Mouse (Mus musculus) ES-Bruce4 (cell line): ENCODE results near the gene 2700081O15Rik. TPM values are rescaled to one million over a fixed set of nuclear protein-coding genes. Genes with fewer than 3 reads are reported as not detected.
"Not testable (repeated sequence)": the region's sequence is repeated elsewhere in the genome, so short reads cannot be mapped to it uniquely, and the experiment has no call there.

Source experiments
- H3K27ac ChIP-seq: 2 replicates; pipeline ENCODE4 v1.5.1; 2012; ENCODE audit warnings: low read length, inconsistent platforms; ENCODE audit not compliant: insufficient read depth
- H3K27me3 ChIP-seq: 2 replicates; pipeline ENCODE4 v1.6.1; 2012; ENCODE audit warnings: mild to moderate bottlenecking, low read length, inconsistent platforms; ENCODE audit not compliant: control insufficient read depth, poor library complexity, insufficient read depth, severe bottlenecking
- H3K36me3 ChIP-seq: 2 replicates; pipeline ENCODE4 v1.6.1; 2012; ENCODE audit warnings: inconsistent platforms, mild to moderate bottlenecking, low read length, moderate library complexity; ENCODE audit not compliant: control insufficient read depth, poor library complexity, insufficient read depth, severe bottlenecking
- H3K4me1 ChIP-seq: one replicate; pipeline ENCODE4 v1.8.1; 2011; ENCODE audit warnings: low read length; ENCODE audit not compliant: control insufficient read depth, insufficient read depth
- H3K4me3 ChIP-seq: 2 replicates; pipeline ENCODE4 v1.5.1; 2011; ENCODE audit warnings: low read depth, mild to moderate bottlenecking, low read length
- H3K9ac ChIP-seq: 2 replicates; pipeline ENCODE4 v1.6.1; 2012; ENCODE audit warnings: low read depth, mild to moderate bottlenecking, inconsistent platforms; ENCODE audit not compliant: poor library complexity, severe bottlenecking
- H3K9me3 ChIP-seq: replicated peaks from 2 replicates; pipeline ENCODE4 v1.6.1; 2012; ENCODE audit warnings: mild to moderate bottlenecking, low read length, inconsistent platforms; ENCODE audit not compliant: control insufficient read depth, poor library complexity, insufficient read depth, severe bottlenecking
- CTCF ChIP-seq: IDR thresholded peaks from one replicate; pipeline ENCODE4 v1.8.1; 2011; ENCODE audit warnings: low read depth, low read length
- EP300 ChIP-seq: IDR thresholded peaks from 2 replicates; pipeline ENCODE4 v1.6.1; 2011; ENCODE audit warnings: low read depth, low read length; ENCODE audit not compliant: insufficient read depth
- POLR2A ChIP-seq: IDR thresholded peaks from one replicate; pipeline ENCODE4 v1.8.1; 2011; ENCODE audit warnings: low read length; ENCODE audit not compliant: insufficient read depth
- polyA plus RNA-seq: library from polyadenylated mRNA; stranded (reverse); fragments of >200 nt; gene quantifications from 2 replicates; pipeline ENCODE4 v1.2.4, GENCODE M21; 2011; ENCODE audit warnings: low read depth; ENCODE audit not compliant: missing spikeins, insufficient read depth, insufficient read length

Gene 2700081O15Rik
- polyA plus RNA-seq, result 6.2 and 7.5 TPM in 2 replicates

DNA sequence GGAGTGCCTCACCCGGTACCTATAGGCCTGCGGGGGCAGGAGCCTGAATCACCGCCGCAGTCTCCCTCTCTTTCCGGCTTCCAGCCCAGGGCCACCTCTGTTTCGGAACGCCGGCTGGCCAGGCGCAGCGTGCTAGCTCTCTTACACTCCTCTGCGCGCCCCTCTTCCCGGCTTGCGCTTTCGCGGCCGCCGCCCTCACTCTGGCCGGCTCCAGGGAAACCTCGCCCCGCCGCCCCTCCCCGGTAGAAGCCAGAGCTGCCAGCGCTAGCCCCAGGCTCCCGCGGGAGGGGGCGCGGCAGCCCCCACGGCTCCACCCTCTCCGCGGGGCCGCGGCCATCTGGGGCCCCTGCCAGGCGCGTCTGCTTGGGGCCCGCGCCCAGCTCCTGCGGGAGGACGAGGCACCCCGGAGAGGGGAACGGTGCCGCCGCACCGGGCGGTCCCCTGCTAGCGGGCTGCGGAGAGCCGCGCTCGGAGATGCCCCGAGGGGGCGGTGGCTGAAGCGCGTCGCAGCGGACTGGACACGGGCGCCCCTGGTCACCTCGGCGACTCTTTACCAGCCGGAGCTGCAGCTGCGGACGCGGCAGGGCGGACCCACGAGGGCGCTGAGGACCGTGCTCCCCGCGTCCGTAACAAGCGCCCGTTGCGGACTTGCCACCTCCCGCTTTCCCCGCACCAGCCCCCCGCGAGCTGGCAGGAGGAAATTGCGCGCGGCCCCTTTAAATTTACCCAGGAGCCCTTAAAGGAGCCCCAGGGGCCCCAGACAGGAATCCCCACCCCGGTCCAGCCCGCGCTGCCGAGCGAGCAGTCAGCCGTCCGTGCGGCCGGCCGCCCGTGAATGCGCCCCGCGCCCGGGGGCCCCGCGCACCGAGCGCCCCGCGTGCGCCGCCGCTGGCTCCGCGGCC is at the start of gene 2700081O15Rik:
Gene 2700081O15Rik (plus strand): TSS at position 792 of the 902 bp plus-strand sequence.
- H3K4me3 ChIP-seq, result peak within 1 kb of the TSS; percentile 77
- no peaks in the 10 kb centered on the region for H3K4me1 ChIP-seq
- TF ChIP-seq EP300 (no peak), POLR2A (no peak), CTCF (no peak)
- H3K9me3 ChIP-seq, result no peaks in the 10 kb centered on the region
- no peak within 1 kb of the TSS for H3K27ac ChIP-seq
- no peaks in the 10 kb centered on the region for H3K36me3 ChIP-seq
- no peaks in the 10 kb centered on the region for H3K27me3 ChIP-seq
- peak within 1 kb of the TSS; percentile 93 for H3K9ac ChIP-seq

DNA sequence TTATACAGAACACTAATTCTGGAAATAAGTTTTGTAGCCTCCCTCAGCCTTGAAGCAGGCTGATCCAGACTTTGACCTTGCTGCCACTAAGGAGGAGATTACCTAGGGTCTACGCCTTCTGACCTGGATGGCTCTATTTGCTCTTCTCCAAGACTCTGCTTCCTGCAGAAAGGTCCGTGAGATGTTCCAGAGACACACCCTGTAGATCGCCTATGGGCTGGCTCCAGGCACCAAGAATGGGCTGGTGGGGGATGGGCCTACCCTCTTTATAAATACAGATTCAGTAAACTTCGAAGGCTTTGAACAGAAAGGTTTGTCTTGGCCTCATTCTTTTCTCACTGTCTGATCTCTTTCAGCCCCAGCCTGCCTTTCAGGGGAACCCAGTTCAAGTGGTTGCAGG is 48.0 kb upstream of the 2700081O15Rik start:
- H3K4me1 ChIP-seq, H3K4me3 ChIP-seq, H3K9me3 ChIP-seq, H3K9ac ChIP-seq, H3K27me3 ChIP-seq: not testable (repeated sequence)
- H3K36me3 ChIP-seq, result peaks cover 35% of the 10 kb centered on the region
- TF ChIP-seq EP300, result peak; percentile 76
- peak overlapping the region; percentile 89 for H3K27ac ChIP-seq

- no peak for TF ChIP-seq CTCF
- TF ChIP-seq EP300, result no peak
- TF ChIP-seq POLR2A, result no peak
- Histone ChIP-seq H3K27me3 (no peaks in the 10 kb centered on the region), H3K36me3 (peaks cover 33% of the 10 kb centered on the region), H3K27ac (no peak overlapping the region), H3K4me3 (no peak overlapping the region), H3K4me1 (no peaks in the 10 kb centered on the region), H3K9ac (no peak overlapping the region), H3K9me3 (no peaks in the 10 kb centered on the region)
Measured at GRCm38 (mm10) chr19:7374491-7374890, 42.9 kb upstream of the 2700081O15Rik start.

DNA sequence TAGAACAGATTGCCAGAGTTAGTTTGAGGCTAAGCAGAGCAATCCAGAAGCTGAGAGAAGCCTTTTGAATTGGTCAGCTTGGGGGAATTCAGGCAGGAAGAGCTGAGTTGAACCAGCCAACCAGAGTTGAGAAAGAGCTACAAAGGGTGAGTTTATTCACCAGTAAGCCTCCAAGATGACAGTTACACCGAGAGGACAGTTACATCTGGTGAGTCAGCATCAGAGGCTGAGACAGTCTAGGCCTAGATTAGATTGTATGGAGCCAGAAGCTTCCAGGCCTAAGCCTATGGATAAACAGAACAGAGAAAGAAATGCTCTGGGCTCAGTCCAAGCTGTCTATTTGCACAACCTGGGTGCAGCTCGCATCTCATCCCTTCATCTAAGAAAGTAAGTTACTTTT is 39.8 kb upstream of the 2700081O15Rik start:
- H3K9me3 ChIP-seq, result no peaks in the 10 kb centered on the region
- TF ChIP-seq EP300, result no peak
- no peak for TF ChIP-seq CTCF
- no peak for TF ChIP-seq POLR2A
- H3K27me3 ChIP-seq, result no peaks in the 10 kb centered on the region
- no peaks in the 10 kb centered on the region for H3K4me1 ChIP-seq
- peaks cover 18% of the 10 kb centered on the region for H3K36me3 ChIP-seq
- no peak overlapping the region for H3K4me3 ChIP-seq
- no peak overlapping the region for H3K27ac ChIP-seq
- H3K9ac ChIP-seq, result no peak overlapping the region

DNA sequence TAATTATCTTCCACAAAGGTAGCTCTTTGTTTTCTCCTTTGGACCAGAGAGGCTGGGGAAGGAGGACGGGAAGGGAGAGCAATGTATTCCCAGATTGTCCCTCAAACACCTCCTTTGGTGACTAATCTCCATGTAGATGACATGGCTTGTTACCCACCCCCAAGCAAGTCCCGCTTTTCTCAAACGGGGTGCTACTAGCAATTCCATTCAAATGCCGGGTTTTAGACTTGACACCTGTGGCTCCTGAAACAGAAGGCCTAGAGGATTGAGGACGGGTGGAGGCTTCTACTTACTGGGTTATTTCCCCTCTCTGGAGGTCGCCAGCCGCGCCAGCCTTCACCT is 35.5 kb upstream of the 2700081O15Rik start:
- Histone ChIP-seq H3K27me3 (no peaks in the 10 kb centered on the region), H3K9me3 (no peaks in the 10 kb centered on the region), H3K4me1 (no peaks in the 10 kb centered on the region), H3K9ac (peak overlapping the region; percentile 92), H3K27ac (no peak overlapping the region), H3K36me3 (no peaks in the 10 kb centered on the region), H3K4me3 (peak overlapping the region; percentile 82)
- TF ChIP-seq EP300 (no peak), CTCF (no peak), POLR2A (no peak)

DNA sequence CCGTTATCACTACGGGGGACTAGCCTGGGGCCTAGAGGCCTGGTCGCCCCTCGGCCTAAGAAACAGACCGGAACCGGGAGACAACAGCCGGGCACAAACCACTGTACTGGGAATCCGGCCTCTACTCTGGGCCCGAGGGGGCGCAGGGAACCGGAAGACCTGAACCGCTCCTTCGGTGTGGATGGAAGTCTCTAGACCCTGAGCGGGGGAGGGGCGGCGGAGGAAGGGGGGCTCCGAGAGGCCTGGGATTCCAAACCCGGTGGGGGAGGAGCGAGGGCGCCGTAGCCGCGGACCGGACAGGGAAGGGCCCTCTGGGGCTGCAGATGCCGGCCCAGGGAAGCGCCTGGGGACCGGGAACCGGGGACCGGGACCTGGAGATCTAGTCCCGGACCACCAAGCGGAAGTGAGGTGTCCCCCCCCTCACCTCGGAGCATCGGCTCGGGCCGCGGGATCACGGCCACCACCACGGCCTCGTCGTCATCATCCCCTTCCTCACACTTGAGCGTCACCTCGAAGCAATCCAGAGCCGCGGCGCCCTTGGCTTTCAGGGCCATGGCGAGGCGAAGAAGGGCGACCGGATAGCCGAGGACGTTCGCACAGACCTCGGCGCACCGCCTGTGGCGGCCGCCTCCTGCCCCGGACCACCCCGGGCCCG is 35.0 kb upstream of the 2700081O15Rik start:
- peak overlapping the region; percentile 82 for H3K4me3 ChIP-seq
- TF ChIP-seq POLR2A (no peak), CTCF (no peak), EP300 (no peak)
- no peaks in the 10 kb centered on the region for H3K36me3 ChIP-seq

More for the DNA sequence above, 35.0 kb upstream of the 2700081O15Rik start:
- H3K27ac ChIP-seq, result peak overlapping the region; percentile 12
- H3K9me3 ChIP-seq, result no peaks in the 10 kb centered on the region
- H3K9ac ChIP-seq, result peak overlapping the region; percentile 92
- H3K27me3 ChIP-seq, result no peaks in the 10 kb centered on the region
- no peaks in the 10 kb centered on the region for H3K4me1 ChIP-seq
